Mouse (Mus musculus): ENCODE data around the gene Dnah12.

DNA sequence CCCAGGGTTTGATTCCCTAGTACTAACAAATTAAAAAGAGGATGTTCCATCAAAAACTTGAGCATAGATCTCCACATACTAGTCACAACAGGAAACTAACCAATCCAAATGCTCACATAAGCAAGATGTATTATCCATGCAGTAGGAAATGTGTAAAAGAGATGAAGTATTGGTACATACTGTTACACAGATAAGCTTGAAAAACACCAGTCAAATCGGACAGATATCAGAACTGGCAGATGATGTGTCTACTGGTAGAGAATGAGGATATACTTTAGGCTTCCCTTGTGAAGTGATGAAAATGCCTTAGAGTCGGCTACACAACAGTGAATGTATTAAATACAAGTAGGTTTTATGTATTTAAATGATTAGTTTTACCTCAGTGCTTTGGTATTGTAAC is 30.6 kb upstream of the Dnah12 start:
- TF ChIP-seq CTCF (IDR thresholded peaks at IDR 0.05; ENCODE audit: extremely low read depth, insufficient read length, insufficient replicate concordance, low read depth, low read length) (no peak), POLR2A (IDR thresholded peaks at IDR 0.05; ENCODE audit: low read depth, low read length) (no peak)

All from small intestine, adult 2 months (tissue).